Mouse (Mus musculus) thymus, postnatal 4 days (tissue): ENCODE measurements around the gene Gm20662.

Experiments used
- DNase-seq: peaks from one replicate; pipeline ENCODE4 v3.0.0; 2021

The Gm20662 gene

DNA sequence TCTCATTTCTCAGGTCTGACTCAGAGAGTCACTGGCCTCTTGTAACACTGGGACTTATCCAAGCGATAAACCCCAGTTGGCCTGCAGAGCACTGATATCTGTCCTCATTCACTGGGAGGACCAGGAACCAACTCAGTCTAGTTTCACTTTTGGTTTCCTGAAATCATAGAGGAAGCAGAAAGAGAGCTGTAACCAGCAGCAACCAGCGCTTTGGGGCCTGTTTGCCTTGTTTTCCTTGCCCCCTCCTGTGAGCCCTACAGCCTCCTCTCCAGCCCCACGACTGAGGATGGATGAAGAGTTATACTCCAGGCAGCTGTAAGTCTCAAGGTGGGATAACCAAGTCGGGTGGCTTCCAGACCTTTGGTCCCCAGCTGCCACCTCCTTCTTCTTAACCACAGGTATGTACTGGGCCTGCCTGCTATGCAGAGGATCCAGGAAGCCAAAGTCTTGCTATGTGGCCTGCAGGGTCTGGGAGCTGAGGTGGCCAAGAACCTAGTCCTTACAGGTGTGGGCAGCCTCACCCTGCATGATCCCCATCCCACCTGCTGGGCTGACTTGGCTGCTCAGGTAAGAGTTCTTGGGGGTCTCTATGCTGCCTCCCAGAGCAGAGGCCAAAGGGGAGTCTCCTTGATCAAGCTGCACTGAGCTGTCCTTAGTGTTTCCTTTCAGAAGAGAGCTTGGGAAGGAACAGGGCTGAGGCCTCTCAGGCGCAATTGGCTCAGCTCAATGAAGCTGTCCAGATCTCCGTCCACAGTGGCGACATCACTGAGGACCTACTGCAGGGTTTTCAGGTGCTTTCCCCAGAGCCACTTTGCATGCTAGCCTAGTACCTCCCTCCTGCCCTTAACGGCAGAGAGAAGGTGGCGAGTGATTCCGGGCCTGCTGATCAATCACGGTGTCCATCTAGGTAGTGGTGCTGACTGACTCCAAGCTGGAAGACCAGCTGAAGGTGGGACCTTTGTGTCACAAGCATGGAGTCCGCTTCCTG, 20.5 kb upstream of the Gm20662 start, which contains the start of gene Uba7:
Uba7 (plus strand) TSS at position 107 of the 988 bp plus-strand sequence.
- DNase-seq: peak; percentile 54

DNA sequence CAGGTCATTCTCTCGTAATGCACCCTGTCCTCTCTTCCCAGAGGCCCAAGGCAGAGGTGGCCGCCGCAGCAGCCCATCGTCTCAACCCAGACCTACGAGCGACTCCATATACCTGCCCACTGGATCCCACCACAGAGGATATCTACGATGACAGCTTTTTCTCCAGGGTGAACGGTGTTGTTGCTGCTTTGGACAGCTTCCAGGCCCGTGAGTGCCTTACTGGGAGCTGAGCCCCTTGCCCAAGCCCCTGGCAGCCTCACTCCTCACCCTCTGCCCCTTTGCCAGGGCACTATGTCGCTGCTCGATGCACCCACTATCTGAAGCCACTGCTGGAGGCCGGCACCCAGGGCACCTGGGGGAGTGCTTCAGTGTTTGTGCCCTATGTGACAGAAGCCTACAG, 17.3 kb upstream of the Gm20662 start:
- DNase-seq: no peak

DNA sequence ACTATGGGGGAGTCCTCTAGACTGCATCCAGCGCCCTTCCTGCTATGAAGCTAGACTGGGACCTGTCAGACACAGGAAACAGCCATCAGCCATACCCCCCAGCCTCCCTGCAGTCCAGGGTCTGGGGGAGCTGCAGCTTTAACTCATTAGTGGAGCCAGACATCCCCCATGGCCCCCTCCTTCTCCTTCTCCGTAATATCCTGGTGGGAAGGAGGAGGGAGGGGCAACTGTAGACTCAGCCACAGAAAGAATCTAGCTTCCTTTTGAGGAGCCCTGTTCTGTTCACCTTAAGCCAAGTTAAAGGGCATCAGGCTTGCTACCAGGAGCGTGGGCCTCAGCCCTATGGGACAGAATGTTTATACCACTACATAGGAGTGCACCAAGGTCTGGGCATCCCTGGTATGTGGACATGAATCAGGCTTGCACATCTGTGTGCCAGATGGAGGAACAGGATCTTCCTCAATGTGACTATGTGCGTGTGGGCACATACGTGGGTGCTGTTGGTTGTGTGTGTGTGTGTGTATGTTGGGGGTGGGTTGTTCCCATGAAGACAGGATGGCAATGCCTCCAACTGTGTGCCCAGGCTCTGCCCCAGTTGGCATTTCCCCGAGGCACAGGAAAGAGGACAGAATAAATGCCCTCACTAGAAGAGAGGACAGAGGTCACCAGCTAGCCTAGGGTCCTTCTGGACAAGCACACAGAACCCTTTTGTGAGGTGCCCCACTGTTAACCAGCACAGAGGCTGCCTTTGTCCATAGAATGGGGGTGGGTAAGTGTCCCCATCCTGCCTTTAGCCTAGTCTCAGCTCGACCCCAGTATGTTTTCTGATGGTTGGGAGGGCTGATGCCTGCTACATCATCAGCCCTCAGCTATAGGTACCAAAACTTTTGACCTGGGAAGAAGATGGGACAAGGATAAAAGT, 14.2 kb upstream of the Gm20662 start:
- no peak for DNase-seq

DNA sequence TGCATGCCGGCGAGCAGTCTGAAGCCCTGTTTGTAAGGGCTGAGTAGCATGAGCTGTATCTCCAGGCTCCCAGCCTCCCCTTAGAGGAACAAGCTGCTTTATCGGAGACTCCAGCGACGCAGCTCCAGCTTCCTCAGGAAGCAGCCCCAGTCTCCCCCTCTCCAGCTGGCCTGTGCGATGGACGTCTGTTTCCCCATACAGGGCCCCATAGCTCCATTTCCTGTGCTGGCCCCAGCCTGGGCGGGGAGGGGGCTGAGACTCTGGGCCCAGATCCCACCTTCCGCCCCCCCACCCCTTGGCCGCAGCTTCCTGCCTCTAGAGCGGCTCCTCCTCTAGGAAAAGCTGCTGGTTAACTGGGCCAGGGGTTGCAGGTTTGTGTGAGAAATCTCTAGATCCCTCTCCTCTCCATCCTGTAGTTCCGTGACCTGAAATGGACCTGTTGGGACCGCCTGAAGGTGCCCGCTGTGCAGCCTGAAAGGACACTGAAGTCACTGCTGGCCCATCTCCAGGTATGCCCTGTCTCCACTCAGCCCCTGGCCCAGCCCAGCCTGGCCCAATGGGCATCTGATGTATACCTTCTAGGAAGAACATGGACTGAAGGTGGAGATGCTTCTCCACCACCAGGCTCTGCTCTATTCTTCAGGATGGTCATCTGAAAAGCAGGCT, 13.3 kb upstream of the Gm20662 start, which contains the start of gene Gm20661:
Gm20661 (plus strand) TSS at position 378 of the 666 bp plus-strand sequence.
- DNase-seq: peak; percentile 73

DNA sequence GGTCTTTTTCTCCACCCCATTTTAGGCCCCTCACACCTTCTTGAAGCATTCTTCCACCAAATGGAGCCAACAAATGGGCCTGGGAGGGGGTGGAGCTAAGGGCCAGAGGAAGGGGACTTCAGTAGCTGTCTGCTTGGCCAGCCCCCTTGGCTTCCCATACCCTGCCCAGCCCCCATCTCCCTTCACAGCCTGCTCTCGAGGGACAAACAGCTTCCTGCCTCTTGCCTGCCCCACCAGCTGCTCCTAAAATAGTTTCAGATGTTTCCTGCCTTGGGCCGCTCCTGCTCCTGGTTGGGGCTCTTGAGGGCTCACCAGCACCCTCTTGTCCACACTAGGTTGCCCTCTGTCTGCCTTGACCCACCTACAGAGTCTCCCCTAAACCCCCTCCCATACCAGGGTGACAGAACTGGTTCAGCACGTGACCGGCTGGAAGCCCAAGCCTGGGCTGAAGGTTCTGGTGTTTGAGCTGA, 12.7 kb upstream of the Gm20662 start:
- DNase-seq: peak; percentile 59

DNA sequence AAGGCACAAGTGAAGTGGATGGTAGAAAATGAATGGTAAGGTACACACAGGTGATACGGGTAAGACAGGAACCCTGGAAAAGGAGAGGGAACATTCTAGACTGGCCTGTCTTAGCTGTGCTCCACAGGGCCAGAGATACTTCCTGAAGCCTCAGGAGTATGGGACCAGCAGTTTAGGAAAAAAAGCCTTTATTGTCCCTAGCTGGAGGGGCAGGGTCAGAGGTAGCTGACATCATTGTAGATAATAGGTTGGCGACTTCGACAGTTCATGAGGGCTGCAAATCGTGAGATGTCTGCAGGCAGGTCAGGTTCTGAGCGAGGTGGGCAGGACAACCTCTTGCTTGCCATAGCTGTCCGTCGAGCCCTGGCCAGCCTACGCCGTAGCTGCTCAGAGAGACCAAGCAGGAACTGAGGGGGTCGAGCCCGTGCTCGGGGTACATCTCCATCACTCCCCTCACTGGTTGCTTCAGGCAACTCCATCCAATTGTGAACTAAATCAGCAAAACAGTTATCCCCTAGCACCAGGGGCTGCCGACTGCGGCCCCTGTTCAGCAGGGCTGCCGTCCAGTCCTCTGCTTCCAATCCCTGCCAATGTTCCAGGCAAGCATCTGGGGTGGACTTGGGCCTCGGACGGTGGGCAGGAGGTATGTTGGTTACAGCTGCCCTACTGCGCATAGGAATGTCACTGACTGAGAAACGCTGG, 11.9 kb upstream of the Gm20662 start:
- DNase-seq: peak; percentile 38

DNA sequence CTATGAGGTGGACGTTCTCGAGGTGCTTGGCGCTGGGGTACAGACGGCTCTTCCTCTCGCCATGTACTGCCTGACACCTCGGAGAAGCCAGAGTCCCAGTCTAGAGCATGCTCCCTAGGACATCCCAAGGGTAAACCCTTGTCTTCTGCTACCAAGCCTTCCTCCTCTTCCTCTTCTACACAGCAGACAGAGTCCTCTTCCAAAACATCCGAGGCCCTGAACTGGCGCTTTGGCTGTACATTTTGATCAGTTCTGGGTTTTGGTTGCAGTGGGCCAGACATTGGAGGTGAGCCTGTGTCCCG, 11.4 kb upstream of the Gm20662 start:
- no peak for DNase-seq

DNA sequence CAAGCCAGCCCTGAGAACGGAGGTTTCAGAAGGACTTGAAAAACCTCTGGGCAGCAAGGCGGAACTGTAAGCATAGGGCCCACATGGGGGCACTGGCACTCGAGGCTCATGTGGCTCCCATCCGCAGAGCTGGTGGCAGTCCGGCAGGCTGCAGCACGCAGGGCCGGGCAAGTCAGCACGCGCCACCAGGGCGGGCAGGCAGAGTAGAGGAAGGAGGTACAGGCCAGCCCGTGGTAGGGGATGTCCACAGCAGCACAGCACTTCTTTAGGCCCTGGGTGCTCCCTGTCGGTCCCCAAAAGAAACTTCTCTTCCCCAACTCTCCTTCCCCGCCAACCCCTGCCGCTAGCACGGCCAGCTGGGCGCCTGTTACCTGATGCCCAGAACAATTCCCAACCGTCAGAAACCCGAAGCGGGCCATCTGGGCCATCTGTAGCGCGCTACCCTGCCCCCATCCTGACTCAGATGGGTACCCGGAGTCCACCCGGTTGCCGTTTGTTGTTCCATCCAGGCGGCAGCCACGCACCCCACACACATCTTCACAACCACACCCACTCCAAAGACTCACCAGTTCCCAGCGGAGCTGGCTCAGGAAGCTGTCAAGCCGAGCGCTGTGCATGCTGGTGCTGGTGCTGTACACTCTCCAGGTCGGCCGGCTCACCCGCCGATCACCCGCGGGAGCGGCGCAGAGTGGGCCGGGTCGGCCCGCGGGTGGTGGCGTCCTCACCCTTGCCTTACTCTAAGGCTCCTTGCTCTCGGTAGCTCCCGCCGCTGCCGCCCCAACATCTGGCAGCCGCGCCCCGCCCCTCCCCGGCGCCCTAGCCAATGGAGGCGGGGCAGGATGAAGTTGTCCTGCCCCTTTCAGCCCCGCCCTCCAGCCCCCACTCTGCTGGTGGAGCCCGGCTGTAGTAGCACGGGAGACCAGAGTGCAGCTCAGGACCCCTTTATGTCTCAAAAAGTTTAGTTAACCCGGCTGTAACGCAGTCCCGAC, 10.7 kb upstream of the Gm20662 start, which contains the start of gene Inka1:
Inka1 (minus strand) TSS at position 749 of the 989 bp plus-strand sequence.
- DNase-seq: peak; percentile 98

DNA sequence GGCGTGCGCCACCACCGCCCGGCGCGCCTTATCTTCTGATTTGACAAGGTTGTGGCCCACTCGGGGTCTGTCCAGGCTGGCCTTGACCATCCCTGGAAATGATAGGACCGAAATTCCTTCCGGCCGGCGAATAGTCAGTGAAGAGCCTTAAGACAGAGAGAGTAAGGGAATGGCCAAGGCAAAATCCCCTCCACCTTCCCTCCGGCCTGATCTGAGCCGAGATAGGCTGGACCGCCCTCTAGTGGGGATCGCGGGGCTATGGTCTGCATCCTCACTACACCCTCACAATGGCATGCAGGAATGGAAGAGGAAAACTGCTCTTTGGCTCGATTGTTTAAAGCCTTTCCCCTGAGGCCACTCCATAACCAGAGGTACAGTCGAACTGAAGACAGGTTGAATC, 9.8 kb upstream of the Gm20662 start:
- DNase-seq: peak; percentile 86

DNA sequence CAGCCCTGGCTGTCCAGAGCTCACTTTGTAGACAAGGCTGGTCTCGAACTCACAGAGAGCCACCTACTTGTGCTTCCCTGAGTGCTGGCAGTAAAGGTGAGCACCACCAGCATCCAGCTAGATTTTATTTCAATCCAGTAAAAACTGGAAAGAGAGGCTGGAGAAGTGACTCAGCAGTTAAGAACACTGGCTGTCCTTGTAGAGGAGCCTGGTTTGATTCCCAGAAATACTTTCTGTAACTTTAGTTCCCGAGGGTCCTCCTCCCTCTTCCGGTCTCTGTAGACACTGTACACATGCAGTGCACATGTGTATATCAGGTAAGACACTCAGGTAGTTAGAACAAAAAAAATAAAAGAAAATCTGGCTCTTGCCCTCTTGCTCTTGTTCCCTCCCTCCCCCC, 8.2 kb upstream of the Gm20662 start:
- no peak for DNase-seq

DNA sequence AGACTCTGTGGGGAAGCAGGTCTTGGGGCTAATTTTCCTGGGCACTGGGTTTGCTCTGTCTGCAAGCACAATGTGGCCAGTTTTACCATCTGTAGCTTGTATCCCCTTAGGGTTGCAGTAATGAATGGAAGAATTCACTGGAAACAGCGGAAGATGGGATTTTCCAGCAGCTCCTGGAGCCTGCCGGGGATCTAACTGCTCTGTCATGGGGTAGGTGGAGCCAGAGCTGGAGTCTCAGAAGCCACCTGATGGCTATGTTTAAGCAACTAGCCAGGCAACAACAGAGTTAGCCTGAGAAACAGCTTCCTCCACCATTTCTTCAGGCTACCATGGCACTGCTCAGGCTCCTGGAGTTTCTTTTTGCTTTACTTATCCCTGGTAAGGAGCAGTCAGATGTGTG, 4.0 kb upstream of the Gm20662 start, which contains the start of gene Cdhr4:
Cdhr4 (plus strand) TSS at position 301 of the 400 bp plus-strand sequence.
- no peak for DNase-seq

DNA sequence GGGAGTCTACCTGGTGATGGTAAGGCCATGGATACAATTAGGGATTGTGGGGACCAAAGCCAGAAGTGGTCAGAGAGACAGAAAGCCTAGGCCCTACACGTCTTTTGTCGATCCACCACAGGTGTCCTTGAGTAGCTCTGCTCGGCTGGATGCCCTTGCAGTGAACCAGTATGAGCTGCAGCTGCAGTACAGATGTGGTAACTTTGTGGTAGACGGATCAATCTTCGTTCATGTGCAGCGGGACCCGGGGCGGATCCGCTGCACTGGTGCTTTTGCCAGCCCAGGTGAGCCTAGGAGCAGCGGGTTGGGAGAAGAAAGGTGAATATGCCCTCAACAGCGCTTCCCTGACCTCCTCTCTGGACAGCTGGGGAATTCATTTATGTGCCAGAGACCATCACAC, 3.1 kb upstream of the Gm20662 start:
- peak; percentile 64 for DNase-seq

DNA sequence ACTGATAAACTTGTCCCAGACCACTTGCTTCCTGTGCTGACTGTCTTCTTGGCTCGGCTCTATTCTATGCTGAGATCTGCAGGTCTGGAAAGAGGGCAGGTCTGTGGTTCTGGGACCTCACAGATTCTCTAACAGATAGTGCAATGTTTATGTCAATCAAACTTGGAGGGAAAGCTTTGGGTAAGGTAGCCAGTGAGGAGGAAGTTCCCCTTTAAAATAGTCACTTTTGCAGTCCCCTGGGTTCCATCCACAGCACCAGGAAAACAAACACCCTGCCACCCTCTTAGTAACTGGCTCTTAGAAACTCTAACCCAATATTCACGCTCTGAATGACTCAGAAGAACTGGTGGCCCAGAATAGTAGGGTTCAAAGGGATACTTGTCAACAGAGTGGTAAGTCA, 1.7 kb upstream of the Gm20662 start:
- no peak for DNase-seq

DNA sequence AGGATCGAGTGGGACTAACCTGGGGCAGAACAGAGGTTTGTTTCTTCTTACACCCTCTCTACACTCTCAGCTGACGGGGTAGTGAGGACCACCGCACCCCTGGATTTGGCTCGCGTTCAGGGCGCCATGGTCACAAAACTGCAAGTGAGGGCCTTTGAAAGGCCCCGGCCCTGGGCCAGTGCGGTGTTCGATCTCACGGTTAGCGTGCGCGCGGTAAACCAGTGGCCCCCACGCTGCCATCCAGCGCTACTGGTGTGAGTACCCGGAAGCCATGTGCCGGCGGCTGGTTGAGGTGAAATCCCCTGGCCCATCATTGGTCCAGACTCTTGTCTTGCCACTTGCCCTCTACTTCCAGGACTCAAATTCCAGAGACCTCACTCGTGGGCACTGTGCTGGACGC, 636 bp upstream of the Gm20662 start:
- DNase-seq: no peak

DNA sequence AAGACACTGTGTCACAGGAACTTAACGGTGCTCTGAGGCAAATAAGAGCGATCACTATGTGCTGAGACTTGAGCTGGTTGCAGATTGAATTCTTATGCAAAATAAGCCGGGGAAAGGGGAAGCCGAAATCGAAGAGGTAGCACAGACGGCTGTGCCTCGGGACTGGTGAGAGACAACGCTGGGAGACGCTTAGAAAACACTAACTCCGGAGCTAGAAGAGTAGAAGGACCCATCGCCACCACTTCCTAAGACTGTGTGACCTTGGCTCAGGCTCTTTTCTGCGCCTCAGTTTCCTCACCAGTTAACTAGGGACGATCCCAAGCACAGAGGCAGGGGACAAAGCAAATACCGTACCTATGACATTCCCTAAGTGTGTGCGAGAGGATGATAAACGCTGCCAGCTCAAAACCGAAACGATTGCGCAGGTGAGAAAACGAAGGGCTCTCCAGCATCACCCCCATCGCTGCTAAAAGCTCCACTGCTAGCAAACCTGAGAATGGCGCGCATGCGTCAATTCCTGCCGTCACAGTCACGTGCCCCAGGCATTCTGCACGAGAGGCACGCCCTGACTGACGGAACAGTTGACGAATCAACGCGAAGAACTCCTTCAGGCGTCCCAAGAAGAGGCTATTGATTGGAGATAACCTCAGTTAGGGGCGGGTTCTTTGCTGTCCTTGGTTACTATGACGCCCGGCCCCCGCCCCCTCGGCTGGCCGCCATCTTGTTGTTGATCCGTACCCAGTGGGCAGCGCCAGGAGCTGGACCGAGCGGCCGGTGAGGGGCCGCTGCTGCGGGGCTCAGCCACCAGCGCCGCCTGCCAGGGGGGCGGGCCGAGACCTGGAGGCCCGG, 6.0 kb downstream of the Gm20662 start, which contains the start of gene Ip6k1:
Ip6k1 (plus strand) TSS at position 580 of the 849 bp plus-strand sequence.
- peak; percentile 99 for DNase-seq

DNA sequence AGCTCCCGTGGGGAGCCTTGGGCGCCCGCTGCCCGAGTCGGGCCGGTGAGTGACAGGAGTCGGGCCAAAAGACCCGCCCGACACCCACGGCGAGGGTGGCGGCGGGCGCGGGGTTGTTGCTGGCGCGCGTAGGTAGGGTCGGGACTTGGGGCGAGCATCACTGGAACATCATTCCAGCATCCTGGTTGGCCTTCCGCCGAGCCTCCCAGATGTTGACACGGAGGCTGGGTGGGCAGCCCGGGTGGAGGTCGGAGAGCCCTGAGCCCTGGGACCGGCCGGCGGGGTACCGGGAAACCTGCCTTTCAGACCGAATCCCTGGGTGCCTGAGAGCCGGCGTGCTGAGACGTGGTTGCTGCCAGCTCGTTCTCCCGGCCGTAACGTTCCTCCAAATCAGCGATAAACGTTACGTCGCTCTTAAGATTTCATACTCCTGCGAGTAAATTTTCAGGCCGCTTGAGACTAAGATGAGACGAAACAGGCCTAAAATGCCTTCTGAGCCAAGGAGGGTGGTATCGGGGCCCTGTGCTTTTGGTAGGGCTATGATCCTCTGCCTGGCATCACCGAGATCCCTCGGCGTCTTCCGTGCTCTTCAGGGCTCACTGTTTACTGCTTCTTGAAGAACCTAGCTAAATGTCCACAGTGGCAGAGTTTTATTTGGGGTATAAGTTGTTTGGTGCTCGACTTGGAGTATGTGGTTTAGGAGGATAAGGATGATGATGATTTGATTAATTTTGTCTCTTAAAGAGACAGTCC, 6.8 kb downstream of the Gm20662 start:
- DNase-seq: peak; percentile 35

DNA sequence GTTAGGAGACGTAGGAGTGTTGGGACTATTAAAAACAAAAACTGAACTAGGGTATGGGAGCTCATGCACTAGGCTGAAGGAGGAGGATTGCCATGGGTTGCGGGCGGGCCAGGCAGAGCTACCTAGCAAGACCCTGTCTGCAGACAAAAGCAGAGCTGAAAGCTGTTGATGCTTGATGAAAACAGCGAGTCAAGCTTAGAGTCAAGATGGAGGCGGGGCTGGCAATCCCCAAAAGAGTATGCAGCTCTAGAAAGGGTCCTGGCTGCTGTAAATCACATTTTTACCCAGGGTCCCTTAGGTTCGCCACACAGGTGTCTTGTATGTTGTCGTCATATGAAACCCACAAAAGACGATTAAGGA, 7.4 kb downstream of the Gm20662 start:
- peak; percentile 66 for DNase-seq

DNA sequence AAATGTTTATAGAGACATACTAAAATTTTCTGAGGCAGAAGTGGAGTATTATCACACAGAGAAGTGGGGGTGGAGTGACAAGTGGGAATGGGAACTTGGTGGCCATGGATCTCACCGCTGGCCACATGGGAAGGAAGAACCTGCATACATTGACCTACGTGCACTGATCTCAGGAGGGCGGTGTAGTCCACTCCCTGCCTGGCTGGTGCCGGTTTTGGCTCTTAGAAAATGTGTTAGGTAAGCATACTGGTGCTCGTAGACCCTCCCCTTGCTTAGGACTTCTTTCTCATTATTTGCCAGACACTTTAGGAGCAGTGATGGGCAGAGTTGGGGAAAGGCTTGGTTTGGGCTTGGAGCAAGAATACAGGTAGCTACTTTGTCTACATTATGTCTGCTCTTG, 11.9 kb downstream of the Gm20662 start:
- no peak for DNase-seq

DNA sequence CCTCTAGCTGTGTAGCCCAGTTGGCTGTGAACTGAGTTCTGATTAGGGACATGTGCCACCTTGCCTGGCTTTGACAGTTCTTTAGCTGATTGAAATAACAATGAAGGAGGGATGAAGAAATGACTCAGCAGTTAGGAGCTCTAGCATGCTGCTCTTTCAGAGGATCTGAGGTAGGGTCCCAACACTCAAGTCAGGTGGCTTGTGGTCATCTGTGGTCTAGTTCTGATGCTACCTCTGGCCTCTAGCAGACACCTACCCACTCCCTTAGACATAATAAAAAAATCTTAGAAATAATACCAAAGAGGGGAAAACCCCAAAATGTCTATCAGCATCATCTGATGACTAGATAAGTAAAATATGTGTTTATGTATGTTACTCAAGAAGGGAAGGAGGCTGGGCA, 14.2 kb downstream of the Gm20662 start:
- no peak for DNase-seq
